Mouse (Mus musculus): ENCODE results near the gene Trim14.

The Trim14 gene

GRCm38 (mm10) chr4:46485696-46486417, 50.1 kb downstream of the Trim14 start:
- DNase-seq (ENCODE audit: low spot score in 2 of 2) = peak; percentile 50 to 58

GRCm38 (mm10) chr4:46479081-46479480, 56.9 kb downstream of the Trim14 start:
- DNase-seq (ENCODE audit: low spot score in 2 of 2) = no peak

- DNase-seq (ENCODE audit: low spot score in 2 of 2) = no peak
Measured at GRCm38 (mm10) chr4:46475101-46475500, 60.8 kb downstream of the Trim14 start.

GRCm38 (mm10) chr4:46465740-46466139, 70.2 kb downstream of the Trim14 start:
- DNase-seq (ENCODE audit: low spot score in 2 of 2) = no peak

GRCm38 (mm10) chr4:46463130-46463830, 72.7 kb downstream of the Trim14 start:
- DNase-seq (ENCODE audit: low spot score in 2 of 2) = peak in 1 of 2 experiments; percentile 31

GRCm38 (mm10) chr4:46458411-46458810, 77.5 kb downstream of the Trim14 start:
- DNase-seq (ENCODE audit: low spot score in 2 of 2) = no peak

GRCm38 (mm10) chr4:46457186-46457585, 78.8 kb downstream of the Trim14 start:
- no peak for DNase-seq (ENCODE audit: low spot score in 2 of 2)

GRCm38 (mm10) chr4:46456762-46457161, 79.2 kb downstream of the Trim14 start:
- no peak for DNase-seq (ENCODE audit: low spot score in 2 of 2)

GRCm38 (mm10) chr4:46454097-46454864, 81.7 kb downstream of the Trim14 start:
- no peak for DNase-seq (ENCODE audit: low spot score in 2 of 2)

- DNase-seq (ENCODE audit: low spot score in 2 of 2) = no peak
Measured at GRCm38 (mm10) chr4:46452855-46453719, 82.9 kb downstream of the Trim14 start.

- peak; percentile 54 to 60 for DNase-seq (ENCODE audit: low spot score in 2 of 2)
Measured at GRCm38 (mm10) chr4:46452481-46452850, 83.5 kb downstream of the Trim14 start.

GRCm38 (mm10) chr4:46451758-46452480, 84.0 kb downstream of the Trim14 start:
- DNase-seq (ENCODE audit: low spot score in 2 of 2) = peak; percentile 58 to 71

- peak; percentile 62 to 72 for DNase-seq (ENCODE audit: low spot score in 2 of 2)
Measured at GRCm38 (mm10) chr4:46451240-46451757, 84.6 kb downstream of the Trim14 start.

- DNase-seq (ENCODE audit: low spot score in 2 of 2) = peak; percentile 85 to 93
Measured at GRCm38 (mm10) chr4:46450519-46451131, 85.3 kb downstream of the Trim14 start, which contains the start of gene Anp32b. Gene Anp32b (plus strand): TSS chr4:46450902.

- no peak for DNase-seq (ENCODE audit: low spot score in 2 of 2)
Measured at GRCm38 (mm10) chr4:46450020-46450518, 85.9 kb downstream of the Trim14 start.

- peak; percentile 11 to 23 for DNase-seq (ENCODE audit: low spot score in 2 of 2)
Measured at GRCm38 (mm10) chr4:46448886-46449285, 87.1 kb downstream of the Trim14 start.

GRCm38 (mm10) chr4:46447461-46447860, 88.5 kb downstream of the Trim14 start:
- DNase-seq (ENCODE audit: low spot score in 2 of 2) = no peak

GRCm38 (mm10) chr4:46445237-46445945, 90.5 kb downstream of the Trim14 start:
- no peak for DNase-seq (ENCODE audit: low spot score in 2 of 2)
